Mouse (Mus musculus) thymus, adult 2 months (tissue): Measurements from ENCODE around the gene Gm49369.

Experiments
- CTCF ChIP-seq: fragments of 200-500 bp; IDR thresholded peaks from 2 replicates; pipeline ENCODE4 v1.5.1; 2012; ENCODE audit warnings: mild to moderate bottlenecking, control low read depth, low read length, moderate library complexity, borderline replicate concordance; ENCODE audit not compliant: control insufficient read depth, poor library complexity, insufficient read depth; ENCODE audit errors: extremely low read depth
- POLR2A ChIP-seq: fragments of 200-500 bp; IDR thresholded peaks from 2 replicates; pipeline ENCODE4 v1.6.1; 2012; ENCODE audit warnings: mild to moderate bottlenecking, low read length, control low read depth, moderate library complexity; ENCODE audit not compliant: control insufficient read depth, poor library complexity, insufficient read depth; ENCODE audit errors: extremely low read depth

DNA sequence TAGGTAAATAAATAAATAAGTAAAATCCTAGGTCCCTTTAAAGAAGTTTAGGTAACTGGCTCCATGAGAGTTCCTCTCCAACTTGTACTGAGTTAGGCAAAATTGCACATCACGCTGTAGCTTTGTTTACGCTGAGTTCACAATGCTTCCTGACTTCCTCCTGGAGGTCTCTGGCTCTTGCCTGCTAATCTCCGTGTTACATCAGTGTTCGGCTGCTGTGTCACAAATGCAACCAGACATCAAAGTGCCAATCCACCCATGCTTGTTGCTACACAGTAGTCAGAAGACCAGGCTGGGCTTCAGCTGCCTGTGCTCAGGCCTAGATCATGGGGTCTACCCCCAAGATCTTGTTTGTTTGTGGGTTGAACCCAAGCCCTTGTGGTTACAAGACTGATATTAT, 21.1 kb upstream of the Gm49369 start:
- no peak for TF ChIP-seq CTCF
- TF ChIP-seq POLR2A: no peak
